Mouse (Mus musculus): ENCODE results near the gene Cradd.

The Cradd gene

DNA sequence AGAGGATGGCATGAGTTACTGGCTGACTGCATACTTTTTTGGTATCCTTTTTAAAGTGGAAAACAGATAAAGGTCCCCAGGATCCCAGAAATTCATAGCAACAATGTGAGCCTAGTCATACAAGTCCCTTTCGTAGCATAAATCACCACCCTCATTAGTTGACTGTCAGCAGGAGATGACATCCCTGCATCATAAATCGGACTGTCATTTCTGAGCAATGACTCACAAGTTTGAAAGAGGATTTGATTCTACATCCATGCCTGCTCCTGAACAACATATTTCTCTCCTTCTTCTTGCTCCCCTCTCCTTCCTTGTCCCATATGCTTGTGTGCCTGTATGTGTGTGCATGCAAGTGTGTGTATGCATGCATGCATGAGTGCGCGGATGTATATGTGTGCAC lies 129.2 kb downstream of the Cradd start:
- DNase-seq = no peak

DNA sequence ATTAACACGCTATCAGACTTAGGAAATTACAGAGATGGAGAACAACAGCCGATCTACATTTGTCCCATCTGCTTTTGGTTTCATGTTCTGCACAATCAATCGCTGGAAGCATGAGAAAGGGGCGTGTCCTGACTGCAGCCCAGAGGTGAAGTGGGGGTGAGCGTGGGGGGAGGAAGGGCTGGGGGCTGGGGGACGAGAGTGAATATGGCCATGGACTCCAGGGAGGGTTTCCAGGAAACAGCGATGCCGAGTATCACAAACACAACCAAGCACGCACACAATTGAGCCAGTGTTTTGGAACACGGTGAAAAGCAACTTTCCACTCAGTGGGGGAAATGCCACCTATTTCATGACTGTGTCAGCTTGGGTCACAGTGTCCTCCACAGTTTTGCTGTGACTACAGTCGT lies 130.1 kb downstream of the Cradd start:
- no peak for DNase-seq

DNA sequence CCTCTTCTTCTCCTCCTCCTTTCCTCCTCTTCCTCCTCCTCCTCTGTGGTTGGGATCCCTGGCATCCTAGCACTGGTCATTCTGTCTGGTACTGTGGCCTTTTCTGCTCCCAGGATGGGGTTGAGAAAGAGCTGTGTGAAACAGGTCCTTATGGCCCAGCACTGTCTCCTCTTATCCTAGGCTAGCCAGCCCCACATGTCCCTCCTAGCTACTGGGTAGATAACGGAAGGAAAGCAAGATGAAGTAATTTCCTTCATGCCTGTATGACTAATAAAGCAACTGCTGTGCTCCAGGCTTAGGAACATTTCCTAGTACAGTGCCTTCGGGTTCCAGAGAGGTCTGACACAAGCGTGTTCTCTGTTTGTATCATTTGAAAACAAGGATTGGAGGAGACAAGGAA lies 132.1 kb downstream of the Cradd start:
- DNase-seq = no peak

DNA sequence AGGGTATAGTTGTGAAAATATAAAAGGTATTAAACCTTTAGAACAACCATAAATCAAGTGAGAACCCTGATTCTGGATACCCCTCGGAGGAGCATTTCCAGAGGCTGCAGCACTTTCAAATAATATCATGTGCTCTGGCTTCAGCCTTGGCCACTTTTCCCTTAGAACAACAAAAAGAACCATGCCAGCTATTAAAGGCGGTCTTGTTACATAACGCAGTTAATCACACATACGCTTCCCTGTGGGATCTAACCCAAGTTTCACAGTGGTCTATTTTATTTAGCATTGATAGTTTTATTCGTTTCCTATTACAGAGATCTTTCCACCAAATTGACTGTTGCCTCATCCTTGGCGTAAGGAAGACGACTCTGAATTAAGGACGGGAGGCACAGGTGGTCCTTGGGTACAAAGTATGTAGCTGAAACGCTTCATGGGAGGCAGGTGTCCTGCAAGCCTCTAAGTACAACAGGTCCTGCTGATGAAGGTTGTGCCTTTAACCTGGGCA lies 132.7 kb downstream of the Cradd start:
- DNase-seq = no peak

DNA sequence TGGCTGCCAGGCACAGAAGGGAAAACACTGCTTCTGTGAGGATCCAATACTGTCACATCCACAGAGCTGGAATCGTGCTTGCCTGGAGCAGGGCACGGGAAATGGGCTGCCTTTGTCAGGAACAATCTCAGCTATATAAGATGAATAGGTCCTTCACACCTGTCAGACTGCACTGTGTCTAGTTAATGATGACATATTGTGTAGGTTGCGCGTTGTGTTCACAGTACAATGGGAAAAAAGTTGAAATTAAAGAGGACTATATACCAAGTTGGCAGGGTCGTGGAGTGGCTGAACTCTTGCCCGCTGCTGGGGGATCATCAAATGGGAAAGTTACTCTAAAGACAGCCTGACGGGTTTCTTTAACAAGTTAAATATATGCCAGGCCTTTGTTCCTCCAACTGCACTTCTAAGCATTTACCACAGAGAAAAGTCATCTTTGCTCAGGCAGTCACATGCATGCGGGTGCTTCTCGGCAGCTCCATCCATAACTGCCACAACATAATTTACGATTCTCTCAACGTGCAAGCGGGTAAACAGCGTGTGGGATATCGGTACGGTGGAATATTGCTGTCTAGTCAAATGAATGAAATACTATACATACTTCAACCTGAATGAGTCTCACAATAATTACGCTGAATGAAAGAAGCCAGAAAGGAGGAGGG lies 134.3 kb downstream of the Cradd start:
- no peak for DNase-seq

DNA sequence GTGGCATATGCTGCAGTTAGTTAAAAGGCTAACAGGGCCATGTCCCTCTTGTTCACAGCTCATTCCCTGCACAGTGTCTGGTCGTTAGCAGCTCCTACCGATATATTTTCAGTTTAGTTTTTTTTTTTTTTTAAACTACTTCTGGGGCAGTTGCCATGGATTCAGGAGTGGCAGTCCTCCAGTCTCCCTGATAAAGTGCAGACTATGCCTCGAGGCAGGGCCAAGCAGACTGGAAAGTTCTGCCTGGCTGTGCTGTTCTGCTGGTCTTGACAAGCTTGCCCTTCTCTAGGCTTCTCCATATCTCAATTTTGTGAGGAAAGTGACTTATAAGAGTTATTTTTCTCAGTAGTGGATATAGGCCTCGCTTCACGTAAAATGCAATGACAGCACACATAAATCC lies 139.7 kb downstream of the Cradd start:
- no peak for DNase-seq

DNA sequence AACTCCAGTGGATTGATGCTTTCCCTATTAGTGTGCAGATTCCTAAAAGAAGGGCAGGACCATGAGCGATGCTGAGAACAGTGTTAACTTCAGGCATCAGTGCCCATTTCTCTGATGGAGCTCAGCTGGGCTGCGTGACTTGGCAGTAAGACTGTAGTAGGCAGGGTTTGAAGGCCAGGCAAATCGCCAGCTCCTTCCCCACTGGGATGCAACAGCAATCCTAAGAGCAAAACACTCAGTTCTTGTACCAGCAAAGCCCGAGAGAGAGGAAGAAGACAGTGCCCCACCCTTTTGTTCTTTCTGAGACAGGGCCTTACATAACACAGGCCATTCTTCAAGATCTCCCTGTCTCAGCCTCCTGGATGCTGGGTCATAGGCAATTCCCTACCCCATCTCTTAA lies 140.9 kb downstream of the Cradd start:
- DNase-seq = peak; percentile 54

DNA sequence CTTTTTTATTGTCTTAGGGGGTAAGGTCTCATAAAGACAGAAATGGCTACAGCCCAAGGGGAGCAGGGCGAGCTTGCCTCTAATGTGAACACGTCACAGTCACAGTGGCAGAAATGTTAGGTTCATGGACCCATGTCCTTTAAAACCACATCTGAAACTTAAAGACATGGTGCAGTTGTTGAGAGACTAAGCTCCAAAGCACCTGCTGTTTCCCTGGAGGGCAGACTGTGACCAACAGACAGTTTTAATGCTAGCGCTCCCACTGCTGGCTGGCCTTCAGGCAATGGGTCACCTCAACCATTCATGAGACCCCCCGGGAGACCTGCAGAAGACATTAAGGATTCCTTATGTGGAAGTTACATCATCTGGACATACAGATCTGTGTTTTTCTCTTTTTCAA lies 141.5 kb downstream of the Cradd start:
- DNase-seq = no peak

DNA sequence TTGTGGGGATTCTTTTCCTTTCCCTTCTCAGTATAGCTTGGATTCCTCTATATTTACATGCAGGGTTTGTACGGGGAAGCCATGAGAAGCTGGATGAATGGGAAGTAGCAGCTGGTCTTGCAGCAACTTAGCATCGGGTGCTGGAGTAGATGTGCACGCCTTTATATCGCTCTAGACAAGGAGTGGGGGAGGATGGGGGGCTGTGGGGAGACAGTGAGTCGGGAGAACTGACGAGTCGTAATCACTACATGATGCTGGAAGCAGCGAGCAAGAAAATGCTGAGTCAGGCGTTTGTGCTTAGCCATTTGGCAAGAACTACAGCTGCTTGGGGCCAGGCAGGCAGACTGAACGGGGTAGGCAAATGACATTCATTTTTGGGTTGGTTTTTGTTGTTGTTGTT lies 142.4 kb downstream of the Cradd start:
- peak; percentile 43 for DNase-seq

DNA sequence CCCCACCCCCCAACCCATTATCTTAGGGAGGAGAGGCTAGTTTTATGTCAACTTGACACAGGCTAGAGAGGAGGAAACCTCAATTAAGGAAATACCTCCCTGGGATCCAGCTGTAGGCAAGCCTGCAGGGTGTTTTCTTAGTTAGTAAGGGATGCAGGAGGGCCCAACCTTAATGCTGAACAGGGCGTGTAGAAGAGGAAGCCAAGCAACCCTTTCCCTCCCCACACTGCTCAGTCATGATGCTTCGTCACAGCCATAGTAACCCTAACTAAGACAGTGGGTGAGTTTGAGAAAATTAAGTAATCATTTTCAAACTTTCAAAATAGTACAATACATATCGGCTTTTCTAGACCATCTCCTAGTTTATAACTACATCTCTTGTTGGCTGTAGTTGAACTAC lies 143.0 kb downstream of the Cradd start:
- no peak for DNase-seq

DNA sequence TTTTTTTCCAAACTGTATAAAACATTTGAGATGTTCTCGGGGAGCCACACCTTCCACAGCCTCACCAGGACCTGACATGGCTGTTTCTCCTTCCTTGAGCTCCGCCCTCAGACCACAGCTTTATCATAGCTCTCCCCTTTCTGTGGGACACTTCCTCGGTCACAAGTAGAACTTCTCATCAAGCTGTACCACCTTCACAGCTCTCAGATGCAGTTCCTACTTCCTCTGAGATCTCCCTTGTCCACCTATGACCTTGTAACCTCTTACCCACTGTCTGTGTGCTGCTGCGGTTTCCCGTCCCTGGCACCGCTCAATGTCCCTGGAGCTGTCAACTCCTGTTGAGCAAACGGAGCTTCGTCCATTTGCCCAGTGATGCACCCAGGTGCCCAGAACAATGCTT lies 143.8 kb downstream of the Cradd start:
- no peak for DNase-seq

DNA sequence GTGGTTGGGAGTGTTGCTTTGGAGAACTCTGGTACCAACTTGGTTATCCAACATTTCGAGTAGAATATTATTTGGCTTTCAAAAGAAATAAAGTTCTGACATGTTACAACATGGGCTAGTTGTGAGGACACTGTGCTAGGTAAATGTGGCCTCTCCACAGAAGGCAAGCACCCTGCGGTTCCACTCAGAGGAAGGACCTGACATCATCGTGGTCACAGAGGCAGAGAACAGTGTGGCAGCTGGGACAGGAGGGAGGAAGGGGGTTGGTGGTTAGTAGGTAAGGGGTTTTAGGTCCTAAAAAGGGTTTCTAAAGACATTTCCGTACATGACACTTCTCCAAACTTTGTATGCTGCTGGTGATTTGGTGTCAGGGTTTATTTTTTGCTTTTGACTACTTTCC lies 145.1 kb downstream of the Cradd start:
- no peak for DNase-seq

DNA sequence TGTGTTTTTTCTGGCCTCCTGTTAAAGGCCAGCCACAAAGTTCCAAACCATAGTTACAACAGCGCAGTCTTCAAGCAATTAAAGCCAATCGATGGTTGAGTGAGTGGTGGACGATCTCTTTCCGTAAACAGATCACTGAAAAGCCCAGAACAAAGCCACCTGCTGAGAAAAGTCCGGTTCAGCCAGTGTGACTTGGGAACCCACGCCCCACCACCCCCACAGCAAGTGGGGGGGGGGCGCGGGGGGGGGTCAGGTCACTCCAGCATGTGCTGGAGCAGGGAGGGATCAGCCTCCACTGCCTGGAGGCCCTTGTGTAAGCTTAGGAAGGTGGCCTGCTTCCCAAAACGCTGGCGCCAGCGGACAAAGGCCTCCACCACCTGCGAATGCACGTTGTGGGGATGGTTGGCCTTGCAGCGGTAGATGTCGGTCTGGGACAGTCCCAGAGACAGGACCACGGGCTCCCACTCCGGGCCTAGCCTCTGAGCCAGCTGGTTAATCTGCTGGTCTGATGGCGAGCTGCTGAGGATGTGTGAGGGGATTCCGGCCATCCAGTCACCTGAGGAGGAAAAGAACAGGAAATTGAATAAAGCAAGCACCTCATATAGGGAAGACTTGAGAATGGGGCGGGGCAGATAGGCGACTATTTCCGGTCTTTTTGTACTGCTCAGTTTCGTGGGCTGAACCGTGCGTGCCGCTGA lies 148.4 kb downstream of the Cradd start:
- DNase-seq = no peak

DNA sequence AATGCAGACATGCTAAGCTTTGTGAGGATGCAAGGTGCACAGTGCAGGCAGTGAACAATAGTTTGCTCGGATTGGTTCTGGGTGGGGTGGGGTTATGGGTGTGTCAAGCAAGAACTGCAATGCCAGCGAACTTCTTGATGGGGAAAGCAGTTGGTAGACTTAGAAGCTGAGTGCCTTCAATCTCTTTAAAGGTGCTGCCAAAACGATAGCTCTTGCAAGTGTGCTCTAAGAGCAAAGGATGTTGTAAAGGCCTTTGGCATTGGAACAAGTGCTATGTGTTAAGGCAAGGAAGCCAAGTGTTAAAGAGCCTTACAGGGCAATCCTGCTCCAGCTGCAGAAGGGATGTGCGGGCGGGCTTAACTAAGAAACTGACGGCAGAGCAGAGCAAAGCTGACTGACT lies 149.7 kb downstream of the Cradd start:
- no peak for DNase-seq

DNA sequence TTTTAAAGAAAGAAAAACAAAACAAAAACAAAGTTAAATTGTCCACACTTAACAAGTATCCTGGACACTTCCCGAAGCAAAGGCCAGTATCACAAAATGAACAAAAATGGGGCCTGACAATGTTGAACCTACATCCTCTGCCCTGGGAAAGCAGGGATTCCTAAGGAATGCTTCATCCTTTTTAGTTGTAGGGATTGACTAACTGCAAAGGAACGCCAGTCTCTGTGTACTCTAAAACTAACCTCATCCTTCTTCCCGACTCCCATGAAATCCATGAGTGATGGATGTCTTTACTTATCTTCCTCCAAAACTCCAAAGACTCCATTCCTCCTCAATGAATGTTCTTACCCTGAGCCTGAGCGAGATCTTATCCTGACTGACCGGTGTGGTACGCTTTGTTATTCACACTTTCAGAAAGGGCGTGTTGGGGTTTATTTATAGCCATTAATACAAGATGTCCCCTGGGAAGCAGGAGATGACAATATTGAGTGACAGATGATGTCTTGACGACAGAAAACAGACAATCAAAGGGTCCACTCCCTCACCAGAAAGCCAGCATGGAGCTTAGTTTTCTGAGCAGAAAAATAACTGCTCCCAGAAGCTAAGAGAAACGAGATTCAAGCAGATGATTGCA lies 153.1 kb downstream of the Cradd start:
- no peak for DNase-seq

DNA sequence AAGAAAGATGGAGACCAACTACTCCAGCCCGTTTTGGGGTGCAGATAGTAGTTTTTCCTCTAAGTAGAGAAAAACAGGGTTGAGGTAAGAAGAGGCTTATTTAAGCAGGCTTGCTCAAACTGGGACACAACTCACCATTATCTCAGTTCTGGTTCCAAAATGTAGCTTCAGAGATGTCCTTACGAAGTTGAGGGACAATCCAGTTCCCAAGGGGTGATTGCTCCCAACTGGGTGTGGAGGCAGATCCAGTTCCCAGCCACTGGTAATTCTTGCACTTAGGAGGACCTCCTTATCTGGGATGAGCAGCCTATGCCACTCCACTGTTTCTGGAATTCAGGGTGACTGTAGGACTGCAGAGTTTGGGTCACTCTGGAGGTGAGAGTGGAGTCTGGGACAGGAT lies 159.0 kb downstream of the Cradd start:
- no peak for DNase-seq

DNA sequence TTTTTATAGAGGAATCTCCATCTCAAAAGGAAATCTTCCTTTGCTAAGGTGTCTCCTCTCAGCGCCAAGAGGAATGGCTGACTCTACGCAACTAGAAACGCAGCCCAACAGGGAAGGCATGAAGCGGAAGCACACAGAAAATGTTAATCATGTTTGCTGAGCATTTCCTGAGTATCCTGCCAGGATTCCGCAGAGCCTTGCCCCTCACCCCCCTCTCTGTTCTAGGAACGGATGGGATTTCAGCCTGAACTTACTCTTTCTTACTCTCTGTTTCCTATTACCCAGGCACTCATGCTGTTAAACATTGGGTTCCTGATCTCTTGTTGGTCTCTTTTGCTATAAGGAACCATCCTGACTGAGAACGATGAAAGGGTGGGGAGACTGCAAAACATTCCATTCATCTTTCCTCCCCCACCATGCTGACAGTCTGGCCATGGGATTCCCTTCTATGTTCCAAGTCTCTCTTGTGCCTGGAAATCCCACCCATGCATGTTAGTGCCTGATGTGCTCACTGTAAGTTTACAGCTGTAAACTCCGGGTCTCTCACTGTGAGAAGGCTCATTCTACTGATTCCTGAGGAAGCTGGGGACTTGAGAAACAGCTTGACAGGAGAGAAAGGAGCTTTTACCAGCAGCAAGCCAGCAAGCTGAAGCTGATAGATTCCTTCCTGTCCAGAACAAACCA lies 161.1 kb downstream of the Cradd start:
- DNase-seq = no peak

DNA sequence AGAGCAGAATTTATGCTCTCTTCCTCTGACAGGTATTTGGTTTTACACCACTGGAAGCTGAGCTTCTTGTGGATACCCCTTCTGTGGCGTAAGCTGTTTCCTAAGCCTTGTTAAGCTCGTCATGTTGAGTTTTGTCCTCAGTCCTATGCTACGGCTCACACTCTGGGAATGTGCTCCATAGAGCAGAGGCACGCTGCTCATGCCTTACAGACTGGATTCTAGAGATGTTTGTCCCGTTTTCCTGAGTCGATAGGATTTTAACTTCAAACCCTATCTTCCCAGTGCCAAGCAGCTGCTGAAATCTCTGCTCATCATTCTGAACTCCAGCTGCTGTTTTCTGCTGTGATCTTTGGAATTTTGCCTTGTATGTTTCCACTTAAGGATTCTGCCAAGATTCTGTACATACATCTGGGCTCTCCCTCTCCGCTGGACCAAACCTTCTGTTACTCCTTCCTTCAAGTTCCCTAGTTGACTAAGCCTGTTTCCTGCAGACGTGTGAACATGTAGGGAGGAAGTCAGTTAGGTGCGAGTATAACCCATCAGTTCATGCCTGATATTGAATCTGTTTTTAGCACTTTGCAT lies 164.2 kb downstream of the Cradd start:
- no peak for DNase-seq

DNA sequence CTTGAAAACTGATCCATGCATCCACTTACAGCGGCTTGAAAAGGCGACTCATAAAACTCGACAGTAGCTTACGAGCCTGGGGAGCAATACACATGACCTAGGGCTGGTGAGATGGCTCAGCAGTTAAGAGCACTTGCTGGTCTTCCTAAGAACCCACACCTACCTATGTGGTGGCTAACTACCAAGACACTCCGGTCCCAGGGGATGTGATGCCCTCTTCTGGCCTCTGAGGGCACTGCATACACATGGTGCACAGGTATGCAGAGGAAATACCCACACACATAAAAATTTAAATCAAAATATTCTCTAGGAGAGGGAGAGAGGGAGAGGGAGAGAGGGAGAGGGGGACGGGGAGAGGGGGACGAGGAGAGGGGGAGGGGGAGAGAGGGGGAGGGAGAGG lies 167.5 kb downstream of the Cradd start:
- no peak for DNase-seq

DNA sequence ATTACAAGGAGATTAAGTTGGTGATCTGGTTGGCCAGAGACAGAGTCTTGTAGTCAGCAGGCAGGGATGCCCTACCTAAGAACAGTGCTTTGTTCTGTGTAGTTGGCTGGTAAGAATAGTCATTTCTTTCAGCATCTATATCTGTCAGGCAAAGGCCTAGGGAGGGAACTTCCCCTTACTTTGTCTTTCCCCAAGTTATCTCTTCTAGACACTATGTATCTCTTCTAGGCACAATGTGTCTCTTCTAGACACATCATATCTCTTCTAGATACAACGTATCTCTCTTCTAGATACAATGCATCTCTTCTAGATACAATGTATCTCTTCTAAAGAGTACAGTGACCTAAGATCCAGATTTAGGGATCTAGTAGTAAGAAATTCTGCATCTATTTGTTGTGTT lies 169.3 kb downstream of the Cradd start:
- no peak for DNase-seq

DNA sequence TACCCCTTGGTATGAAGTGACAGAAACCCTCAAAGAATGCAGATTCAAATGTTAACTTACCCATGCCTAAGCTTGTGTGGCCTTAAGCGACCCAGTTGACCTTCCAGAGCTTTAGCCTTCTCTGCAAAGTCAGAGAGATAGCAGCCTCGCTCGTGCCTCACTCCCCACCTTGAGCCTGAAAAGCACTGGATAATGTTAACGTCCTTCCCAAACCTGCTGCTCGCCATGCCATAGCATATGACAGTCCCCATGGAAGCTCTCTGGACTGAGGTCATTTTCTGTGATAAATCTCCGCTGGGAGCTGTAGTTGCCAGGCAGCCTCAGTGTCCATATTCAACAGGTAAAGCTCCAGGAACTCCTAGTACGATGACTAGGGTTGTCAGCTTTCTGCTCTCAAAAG lies 170.7 kb downstream of the Cradd start:
- DNase-seq = no peak

DNA sequence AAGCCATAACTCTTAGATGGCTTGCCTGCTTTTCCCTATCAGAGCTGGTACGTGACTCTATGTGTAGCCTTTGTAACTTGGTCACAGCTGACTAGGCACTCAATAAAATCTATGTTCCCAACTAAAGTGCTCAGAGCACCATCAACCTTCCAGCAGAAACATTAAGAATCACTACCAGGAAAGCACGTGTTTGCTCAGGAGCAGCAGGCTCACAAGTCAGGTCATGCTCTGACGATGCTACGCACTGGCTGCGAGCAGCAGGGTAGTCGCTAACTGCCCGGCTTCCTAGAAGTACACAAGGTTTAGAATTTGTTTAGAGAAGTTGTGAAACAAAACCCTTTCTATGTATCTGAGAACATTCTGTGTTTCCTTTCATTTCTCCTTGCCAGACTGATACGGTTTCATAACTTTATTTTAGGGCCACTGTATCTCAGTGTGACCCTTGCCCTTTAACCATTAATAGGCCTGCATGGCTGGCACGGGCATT lies 171.4 kb downstream of the Cradd start:
- DNase-seq = no peak
